Mouse (Mus musculus) brain, embryonic 14.5 days (tissue): ENCODE measurements around the gene Nup214.

Source experiments
- CTCF ChIP-seq: fragments of 200-500 bp; IDR thresholded peaks from 2 replicates; pipeline ENCODE4 v1.5.1; 2012; ENCODE audit warnings: inconsistent platforms, mild to moderate bottlenecking, moderate library complexity, borderline replicate concordance; ENCODE audit not compliant: insufficient read depth, insufficient read length; ENCODE audit errors: extremely low read depth
- POLR2A ChIP-seq: fragments of 200-500 bp; IDR thresholded peaks from 2 replicates; pipeline ENCODE4 v1.6.1; 2012; ENCODE audit warnings: mild to moderate bottlenecking, inconsistent platforms, borderline replicate concordance; ENCODE audit not compliant: poor library complexity, insufficient read depth, insufficient read length, severe bottlenecking; ENCODE audit errors: extremely low read depth

DNA sequence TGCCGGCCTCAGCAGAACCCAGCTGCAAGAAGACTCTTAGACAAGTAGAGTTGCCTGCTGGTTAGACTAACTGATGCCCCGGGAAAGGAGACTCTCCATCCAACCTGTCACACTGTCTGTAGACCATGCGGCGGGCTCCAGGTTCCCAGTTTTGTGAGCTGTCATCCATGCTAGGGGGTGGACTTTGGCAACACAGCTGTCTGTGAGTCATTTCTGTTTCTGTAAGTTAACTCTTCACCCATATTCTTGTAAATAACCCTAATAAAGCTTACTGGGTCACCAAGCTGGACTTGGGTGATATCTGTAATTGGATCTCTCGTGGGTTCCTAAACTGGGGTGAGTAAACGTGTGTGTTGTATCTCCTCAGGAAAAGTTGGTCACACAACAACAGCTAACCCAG lies 25.4 kb upstream of the Nup214 start:
- TF ChIP-seq CTCF = no peak
- TF ChIP-seq POLR2A = no peak
